Mouse (Mus musculus) gastrocnemius, postnatal 36 days (tissue): ENCODE measurements around the gene Cd300lf. TPM values are rescaled to one million over a fixed set of nuclear protein-coding genes. Genes with fewer than 3 reads are reported as not detected.

Source experiments
- DNase-seq, 2 experiments: peaks; one replicate each; pipeline ENCODE4 v3.0.0; 2022
- intact Hi-C: fragments of 180-260 bp; cut with DNase I; formaldehyde crosslinking; loops from one replicate; pipeline ENCODE4 v1.15.1; 2025
- total RNA-seq, 2 experiments: library from RNA; stranded (reverse); gene quantifications; 2 replicates each; pipeline ENCODE4 v1.2.3; 2021

The Cd300lf gene
- total RNA-seq, 2 experiments from 2014 or later, result not detected

GRCm38 (mm10) chr11:115110271-115110670, 23.5 kb downstream of the Cd300lf start:
- no peak for DNase-seq
- intact Hi-C loops, result no loop called here

DNA sequence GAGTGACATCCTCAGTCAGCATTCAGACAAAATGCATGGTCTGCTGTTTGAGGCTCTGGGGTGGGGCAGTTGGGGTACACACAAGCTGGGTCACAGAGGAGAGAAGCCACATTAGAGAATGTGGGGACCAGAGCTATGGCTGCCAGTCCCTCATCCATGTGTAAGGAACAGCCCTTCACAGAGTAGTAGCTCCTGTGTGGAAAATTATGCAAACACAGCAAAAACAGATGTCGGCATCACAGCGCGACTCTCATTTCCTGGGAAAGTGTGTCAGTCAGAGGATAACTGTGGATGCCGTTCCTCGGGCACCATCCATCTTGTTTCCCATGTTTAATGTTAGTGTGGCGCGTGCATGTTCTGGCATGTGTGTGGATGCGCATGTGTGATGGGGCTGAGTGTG, 25.6 kb downstream of the Cd300lf start:
- intact Hi-C loops, result no loop called here

DNA sequence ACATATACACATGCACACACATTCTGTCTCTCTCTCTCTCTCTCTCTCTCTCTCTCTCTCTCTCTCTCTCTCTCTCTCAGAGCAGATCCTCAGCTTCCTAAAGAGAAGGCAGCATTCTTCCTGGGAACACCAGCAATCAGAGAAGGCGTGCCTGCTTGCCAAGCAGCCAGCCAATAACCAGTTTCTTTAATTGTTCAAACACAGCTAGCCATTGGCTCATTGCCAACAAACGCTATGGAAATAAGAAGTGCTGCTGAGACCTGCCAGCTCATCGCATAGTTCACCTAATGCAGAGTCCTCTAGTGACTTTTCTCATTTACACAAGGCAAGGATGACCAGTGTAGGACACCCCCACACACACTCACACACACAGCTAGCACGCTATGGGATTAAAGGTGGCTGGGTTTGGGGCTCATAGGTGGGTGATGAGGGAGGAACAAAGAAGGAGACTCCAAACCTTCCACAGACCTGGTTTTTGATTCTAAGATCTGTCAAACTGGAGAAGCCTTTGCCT, 26.3 kb downstream of the Cd300lf start:
- no peak for DNase-seq
- intact Hi-C loops, result no loop called here

More for the DNA sequence above, 25.6 kb downstream of the Cd300lf start:
- no peak for DNase-seq

DNA sequence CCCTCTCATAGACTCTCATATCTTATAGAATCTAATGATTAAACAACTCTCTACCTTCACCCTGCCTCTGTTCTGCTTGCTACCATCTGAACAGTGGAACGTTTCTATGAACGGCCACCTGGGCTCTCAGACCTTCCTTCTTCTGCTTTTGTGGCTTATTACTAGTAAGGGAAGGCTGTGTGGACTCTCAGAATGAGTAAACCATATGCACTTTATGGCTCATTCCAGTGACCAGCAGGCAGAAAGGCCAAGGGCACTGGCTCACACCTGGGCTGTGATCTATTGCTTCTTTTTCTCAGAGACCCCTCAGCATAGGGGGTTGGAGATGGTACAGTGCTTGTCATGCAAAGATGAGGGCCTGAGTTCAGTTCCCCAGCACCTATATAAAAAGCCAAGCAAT, 27.2 kb downstream of the Cd300lf start:
- intact Hi-C loops, result no loop called here
- no peak for DNase-seq

DNA sequence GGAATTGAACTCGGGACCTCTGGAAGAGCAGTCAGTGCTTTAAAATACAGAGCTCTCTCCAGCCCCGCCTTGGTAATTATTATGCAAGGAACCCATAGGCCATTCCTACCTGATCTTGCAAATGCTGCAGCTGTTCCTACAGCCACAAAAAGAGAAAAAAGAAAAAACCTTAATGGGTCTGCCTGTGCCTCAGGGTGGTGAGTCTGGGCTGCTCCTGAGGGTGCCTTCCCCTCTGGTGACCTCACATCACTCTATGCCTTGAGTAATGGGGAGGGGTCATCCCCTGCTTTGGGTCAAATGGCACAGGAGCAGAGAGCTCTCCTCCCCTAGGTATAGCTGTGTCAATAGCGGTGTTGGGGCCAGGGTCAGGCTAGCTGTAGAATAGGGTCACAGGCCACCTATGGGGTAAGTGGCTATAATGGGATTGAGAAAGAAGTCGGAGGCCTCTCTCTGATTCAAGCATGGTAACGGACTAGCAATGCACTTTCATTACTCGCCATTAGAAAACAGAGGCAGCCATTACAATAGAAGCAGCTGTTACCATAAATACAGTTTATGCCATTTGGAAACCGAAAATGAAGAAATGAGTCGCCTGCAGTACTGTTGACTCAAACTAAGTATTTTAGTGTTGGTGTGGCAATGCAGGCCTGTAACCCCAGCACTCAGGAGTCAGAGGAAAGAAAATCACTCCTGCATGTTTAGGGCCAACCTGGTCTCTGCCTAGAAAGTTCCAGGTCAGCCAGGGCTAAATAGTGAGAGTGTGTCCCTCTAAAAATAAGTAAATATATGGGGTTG, 28.8 kb downstream of the Cd300lf start:
- intact Hi-C loops, result no loop called here
- DNase-seq, result no peak

- DNase-seq, result no peak
- intact Hi-C loops, result no loop called here
Measured at GRCm38 (mm10) chr11:115103470-115104413, 30.1 kb downstream of the Cd300lf start.

DNA sequence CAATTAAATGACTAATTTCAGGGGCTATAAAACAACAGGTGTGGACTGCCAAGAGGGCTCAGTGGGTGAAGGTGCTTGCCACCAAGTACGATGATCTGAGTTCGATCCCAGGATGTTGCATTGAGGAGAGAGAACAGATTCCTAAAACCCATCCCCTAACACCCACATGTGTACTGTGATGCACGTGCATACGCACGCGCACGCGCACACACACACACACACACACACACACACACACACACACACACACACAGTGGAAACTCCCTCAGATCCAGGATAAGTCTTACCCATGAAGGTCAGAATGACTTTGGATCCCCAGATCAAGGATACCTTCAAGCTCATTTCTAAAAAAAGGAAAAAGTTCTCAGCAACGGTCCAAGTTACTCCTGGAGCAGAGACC, 31.7 kb downstream of the Cd300lf start:
- intact Hi-C loops, result no loop called here
- no peak for DNase-seq

GRCm38 (mm10) chr11:115101615-115102051, 32.2 kb downstream of the Cd300lf start:
- intact Hi-C loops, result no loop called here
- DNase-seq, result no peak

GRCm38 (mm10) chr11:115100741-115101140, 33.1 kb downstream of the Cd300lf start:
- intact Hi-C loops, result no loop called here
- DNase-seq, result no peak

GRCm38 (mm10) chr11:115100032-115100621, 33.7 kb downstream of the Cd300lf start:
- DNase-seq, result no peak
- intact Hi-C loops, result no loop called here

GRCm38 (mm10) chr11:115099241-115099840, 34.5 kb downstream of the Cd300lf start:
- intact Hi-C loops, result no loop called here
- no peak for DNase-seq

DNA sequence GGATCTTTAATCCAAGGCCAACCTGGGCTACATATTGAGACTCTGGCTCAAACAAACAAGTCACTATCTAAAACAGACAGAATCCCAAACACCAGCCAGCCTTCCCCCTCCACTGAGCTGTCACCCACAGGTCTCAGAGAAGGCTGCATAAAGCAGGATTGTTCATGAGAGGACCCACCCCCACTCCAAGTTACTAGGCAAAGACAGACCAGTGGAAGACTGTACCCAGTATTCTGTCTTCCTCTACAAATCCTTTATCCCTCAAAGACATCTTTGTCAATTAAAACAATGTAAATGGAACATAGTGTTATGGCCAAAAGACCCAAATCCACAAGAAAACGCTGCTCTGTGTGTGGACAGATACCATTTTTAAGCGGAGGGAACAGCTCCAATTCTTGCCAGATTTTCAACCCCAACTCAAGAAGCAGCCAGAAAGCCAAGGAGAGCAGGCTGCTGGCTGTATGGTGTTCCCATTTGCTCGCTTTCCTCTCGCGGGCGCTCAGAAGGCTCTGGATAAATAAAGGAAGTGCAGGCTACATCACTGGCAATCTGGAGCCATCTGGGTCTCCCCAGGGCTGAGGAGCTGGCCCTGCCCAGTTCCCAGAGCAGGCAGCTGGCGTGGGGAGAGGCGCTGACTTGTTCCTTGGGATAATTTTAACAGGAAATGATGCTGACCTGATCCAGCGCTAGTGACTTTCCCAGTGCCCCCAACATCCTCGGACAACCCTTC, 35.4 kb downstream of the Cd300lf start:
- DNase-seq, result no peak
- intact Hi-C loops, result no loop called here

GRCm38 (mm10) chr11:115092140-115092539, 41.7 kb downstream of the Cd300lf start:
- intact Hi-C loops, result no loop called here
- DNase-seq, result no peak

DNA sequence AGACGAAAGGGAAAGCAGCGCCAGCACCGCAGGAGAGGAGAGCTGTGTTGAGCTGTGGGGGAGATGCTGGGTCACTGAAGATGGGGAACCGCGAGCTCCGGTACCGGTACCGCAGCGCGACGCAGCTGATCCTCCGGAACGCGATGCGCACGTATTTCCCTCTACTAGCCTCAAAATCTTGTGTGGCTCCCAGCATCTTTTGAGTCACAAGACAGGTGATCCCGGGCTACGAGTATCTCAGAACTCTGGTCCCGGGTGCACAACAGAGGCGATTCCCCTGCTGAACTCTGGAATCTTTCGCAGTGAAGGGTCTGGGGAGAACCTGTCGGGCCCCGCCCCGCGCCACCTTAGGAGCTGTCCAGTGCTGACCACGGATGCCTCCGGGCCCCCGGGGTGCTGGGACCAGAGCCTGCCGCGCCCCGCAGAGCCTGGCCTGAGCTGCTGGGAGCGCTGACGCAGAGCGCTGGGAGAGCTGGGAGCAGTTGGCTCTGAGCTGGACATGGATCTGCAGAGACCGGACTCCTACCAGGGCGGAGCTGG, 42.4 kb downstream of the Cd300lf start, which contains the start of gene Rab37:
Gene Rab37, plus strand, starts transcription at position 70 of the 540 bp plus-strand sequence.
- intact Hi-C loops, result no loop called here
- DNase-seq, result no peak

DNA sequence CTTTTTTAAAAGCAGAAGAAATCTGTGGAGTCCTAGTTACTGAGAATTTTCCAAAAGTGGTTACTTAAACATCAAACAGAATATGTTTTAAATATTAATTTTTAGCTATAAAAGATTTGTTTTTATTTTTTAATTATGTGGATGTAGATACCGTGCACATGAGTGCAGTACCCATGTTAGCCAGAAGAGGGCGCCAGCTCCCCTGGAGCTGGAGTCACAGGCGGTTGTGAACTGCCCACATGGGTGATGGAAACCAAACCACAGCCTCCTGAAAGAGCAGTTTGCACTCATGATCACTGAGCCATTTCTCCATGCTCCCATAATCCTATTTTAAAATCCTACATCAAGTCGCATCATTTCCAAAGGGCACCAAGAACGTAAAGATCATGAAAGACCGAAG, 43.9 kb downstream of the Cd300lf start:
- intact Hi-C loops, result loop anchor here (10.0 kb wide), 1 partner anchor 175 kb away; the partner anchor contains the start of gene Grin2c
- no peak for DNase-seq

- intact Hi-C loops, result loop anchor here (10.0 kb wide), 1 partner anchor 179 kb away; the partner anchor contains the start of gene Grin2c
- DNase-seq, result no peak
Measured at GRCm38 (mm10) chr11:115086213-115086612, 47.6 kb downstream of the Cd300lf start.

DNA sequence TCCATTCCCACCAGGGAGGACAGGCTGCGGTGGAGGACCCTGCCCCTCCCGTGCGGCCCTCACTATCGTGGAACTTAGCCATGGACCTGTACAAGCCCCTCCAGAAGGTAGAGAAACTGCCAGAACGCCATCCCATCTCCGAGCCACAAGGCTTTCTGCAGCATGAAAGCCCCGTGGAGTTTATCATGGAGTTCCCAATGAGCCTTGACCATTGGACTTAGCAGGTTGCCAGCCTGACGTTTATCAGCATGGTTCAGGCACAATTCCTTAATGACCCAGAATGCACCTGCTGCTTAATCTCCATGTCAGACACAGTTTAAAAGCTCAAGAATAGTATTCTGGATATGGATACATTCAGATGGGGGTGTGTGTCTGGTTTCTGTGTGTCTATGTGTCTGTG, 48.7 kb downstream of the Cd300lf start:
- intact Hi-C loops, result loop anchor here (10.0 kb wide), 1 partner anchor 180 kb away; the partner anchor contains the start of gene Grin2c

GRCm38 (mm10) chr11:115084595-115084994, 49.2 kb downstream of the Cd300lf start:
- no peak for DNase-seq
- intact Hi-C loops, result loop anchor here (10.0 kb wide), 1 partner anchor 180 kb away; the partner anchor contains the start of gene Grin2c

More for the DNA sequence above, 48.7 kb downstream of the Cd300lf start:
- no peak for DNase-seq
